Mouse (Mus musculus) testis, adult 10 weeks (tissue): ENCODE results near the gene Ngb. TPM values are rescaled to one million over a fixed set of nuclear protein-coding genes. Genes with fewer than 3 reads are reported as not detected.

ENCODE experiments used
- polyA plus RNA-seq: library from polyadenylated mRNA; stranded (reverse); fragments of 350-450 nt; fragmentation: Illumina TruSeq; extraction: RNeasy Lipid Tissue Mini Kit (QIAGEN cat#74804); gene quantifications from one replicate; pipeline ENCODE4 v1.2.3, GENCODE M21; 2014; ENCODE audit warnings: low read depth, low replicate concordance

The Ngb gene
- 0.25 TPM for polyA plus RNA-seq

GRCm38 (mm10) chr12:87102165-87102631 lies at the start of gene Ngb:
Gene Ngb, minus strand, starts transcription at chr12:87102539.

DNA sequence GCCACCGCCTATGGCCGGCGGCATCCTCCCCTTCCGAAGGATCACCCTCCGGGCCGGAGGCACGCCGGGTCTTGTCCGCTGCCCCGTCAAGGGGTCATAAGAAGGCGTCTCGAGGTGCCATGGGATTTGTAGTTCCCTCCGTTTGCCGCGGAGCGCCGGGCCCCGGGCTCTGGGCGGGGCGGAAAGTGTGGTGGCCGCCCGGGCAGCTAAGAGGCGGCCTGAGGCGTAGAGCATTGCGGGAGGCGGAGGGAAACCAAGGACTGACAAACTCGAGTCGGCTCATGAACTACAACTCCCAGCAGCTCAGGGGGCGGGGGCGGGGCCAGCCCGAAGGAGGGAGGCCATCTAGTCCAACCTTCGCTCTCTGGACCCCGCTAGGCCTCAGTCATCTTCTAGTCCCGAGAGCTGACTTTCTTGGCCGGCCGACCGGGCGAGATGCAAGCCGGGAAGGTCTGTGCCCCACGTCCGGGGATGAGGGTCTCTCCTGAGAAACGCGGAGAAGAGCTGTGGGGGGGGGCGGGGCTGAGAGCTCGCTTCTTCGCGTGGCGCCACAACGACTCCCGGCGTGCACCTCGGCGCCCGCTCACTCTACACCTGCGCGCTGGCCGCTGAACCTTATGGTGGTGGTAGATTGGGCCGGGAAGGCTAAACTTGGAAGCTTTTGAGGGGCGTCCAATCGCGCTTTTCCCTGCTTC lies 45.2 kb upstream of the Ngb start, which contains the start of gene Pomt2:
Gene Pomt2, minus strand, starts transcription at position 574 of the 695 bp plus-strand sequence.

DNA sequence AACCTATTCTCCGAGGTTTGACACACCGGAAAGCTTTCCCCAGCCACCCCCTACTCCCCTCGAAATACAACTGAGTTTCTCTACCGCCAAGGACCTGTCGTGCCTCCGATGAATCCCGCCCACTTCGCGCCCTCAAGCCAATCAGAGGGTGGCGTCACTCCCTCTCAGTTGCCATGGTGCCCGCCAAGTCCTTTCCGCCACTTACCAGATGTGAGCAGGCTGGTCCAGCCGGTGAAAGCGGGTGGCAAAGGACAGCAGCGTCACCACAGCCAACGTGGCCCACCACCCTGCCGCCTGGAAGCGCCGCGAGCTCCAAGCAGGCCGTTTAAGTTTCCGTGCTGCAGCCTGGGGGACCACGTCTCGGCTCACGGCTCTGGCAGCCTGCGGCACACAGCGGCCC lies 44.6 kb upstream of the Ngb start, which contains the start of gene Gstz1:
Gene Gstz1, plus strand, starts transcription at position 200 of the 400 bp plus-strand sequence.

Other genes with a start within 250 kb of the Ngb start
- 2.0 TPM for gene Irf2bpl, start 217.7 kb downstream of the Ngb start, polyA plus RNA-seq
- 26.4 TPM for gene Cipc, start 155.5 kb downstream of the Ngb start, polyA plus RNA-seq
- gene Zdhhc22, start 112.1 kb downstream of the Ngb start, polyA plus RNA-seq = not detected
- gene Tmem63c, start 81.2 kb downstream of the Ngb start, polyA plus RNA-seq = 2.7 TPM
- gene Gstz1, start 44.6 kb upstream of the Ngb start, polyA plus RNA-seq = 50.7 TPM
- 33.3 TPM for gene Pomt2, start 45.4 kb upstream of the Ngb start, polyA plus RNA-seq
- gene Samd15, start 97.2 kb upstream of the Ngb start, polyA plus RNA-seq = 150 TPM
- gene Tmed8, start 97.9 kb upstream of the Ngb start, polyA plus RNA-seq = 6.0 TPM
- gene Noxred1, start 136.2 kb upstream of the Ngb start, polyA plus RNA-seq = 108 TPM
- gene Vipas39, start 163.7 kb upstream of the Ngb start, polyA plus RNA-seq = 17.4 TPM
- gene Ahsa1, start 163.9 kb upstream of the Ngb start, polyA plus RNA-seq = 78.8 TPM
- gene Ism2, start 197.2 kb upstream of the Ngb start, polyA plus RNA-seq = not detected